Mouse (Mus musculus) brain, embryonic 14.5 days (tissue): ENCODE measurements around the gene Hdac7.

Experiments
- CTCF ChIP-seq: fragments of 200-500 bp; IDR thresholded peaks from 2 replicates; pipeline ENCODE4 v1.5.1; 2012; ENCODE audit warnings: inconsistent platforms, mild to moderate bottlenecking, moderate library complexity, borderline replicate concordance; ENCODE audit not compliant: insufficient read depth, insufficient read length; ENCODE audit errors: extremely low read depth
- POLR2A ChIP-seq: fragments of 200-500 bp; IDR thresholded peaks from 2 replicates; pipeline ENCODE4 v1.6.1; 2012; ENCODE audit warnings: mild to moderate bottlenecking, inconsistent platforms, borderline replicate concordance; ENCODE audit not compliant: poor library complexity, insufficient read depth, insufficient read length, severe bottlenecking; ENCODE audit errors: extremely low read depth

DNA sequence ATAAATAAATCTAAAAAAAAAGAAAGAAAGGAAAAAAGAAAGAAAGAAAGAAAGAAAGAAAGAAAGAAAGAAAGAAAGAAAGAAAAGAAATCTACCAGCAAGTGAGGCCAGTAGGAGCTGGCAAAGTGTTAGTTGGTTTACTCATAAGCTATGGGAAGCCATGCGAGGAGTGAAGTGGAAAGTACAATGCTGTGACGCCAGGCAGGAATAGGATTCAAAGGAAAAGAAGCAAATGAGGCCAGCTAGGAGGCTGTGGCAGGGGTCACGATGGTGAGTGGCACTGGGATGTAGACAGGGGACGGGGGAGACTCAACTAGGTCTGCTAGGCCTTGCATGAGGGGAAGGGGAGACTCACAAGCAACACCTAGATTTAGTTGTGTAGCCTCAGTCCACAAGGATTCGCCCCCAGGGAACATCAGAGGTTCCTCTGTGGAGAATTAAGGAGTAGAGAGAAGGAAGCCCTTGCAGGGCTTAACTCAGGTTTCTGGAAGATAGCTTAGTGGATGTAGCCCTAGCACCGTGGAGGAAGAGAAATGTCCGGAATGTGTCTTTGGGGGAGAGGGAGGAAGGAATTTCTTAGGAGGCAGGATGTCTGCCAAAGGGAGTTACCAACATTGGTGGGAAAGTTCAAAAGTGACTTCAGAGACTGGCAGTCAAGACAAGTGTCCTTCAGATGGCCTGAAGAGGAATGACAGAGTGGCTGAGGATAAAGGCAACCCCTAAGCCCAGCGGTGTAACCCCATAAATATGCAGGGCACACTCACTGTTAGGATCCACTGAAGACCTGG lies 65.8 kb downstream of the Hdac7 start, which contains the start of gene Slc48a1:
- TF ChIP-seq POLR2A (no peak), CTCF (no peak)
